Mouse (Mus musculus): Measurements from ENCODE around the gene Ntng2.
A peak's percentile ranks its signal among the peaks of the same experiment; 100 is the strongest.

The Ntng2 gene

GRCm38 (mm10) chr2:29252599-29253204, at the start of gene Ntng2:
Gene Ntng2 (minus strand): TSS chr2:29253005.
- peak; percentile 27 for DNase-seq (ENCODE audit: low spot score)

- no peak for DNase-seq (ENCODE audit: low spot score)
Observed at GRCm38 (mm10) chr2:29295557-29295956, 42.8 kb upstream of the Ntng2 start.

GRCm38 (mm10) chr2:29287651-29288050, 34.8 kb upstream of the Ntng2 start:
- no peak for DNase-seq (ENCODE audit: low spot score)

GRCm38 (mm10) chr2:29277703-29278121, 24.9 kb upstream of the Ntng2 start:
- DNase-seq (ENCODE audit: low spot score), result no peak

- no peak for DNase-seq (ENCODE audit: low spot score)
Observed at GRCm38 (mm10) chr2:29271803-29272518, 19.2 kb upstream of the Ntng2 start.

GRCm38 (mm10) chr2:29271098-29271497, 18.3 kb upstream of the Ntng2 start:
- DNase-seq (ENCODE audit: low spot score), result no peak

- DNase-seq (ENCODE audit: low spot score), result no peak
Observed at GRCm38 (mm10) chr2:29266810-29267209, 14.0 kb upstream of the Ntng2 start.

GRCm38 (mm10) chr2:29262436-29262915, 9.7 kb upstream of the Ntng2 start:
- DNase-seq (ENCODE audit: low spot score), result no peak

GRCm38 (mm10) chr2:29261126-29261525, 8.3 kb upstream of the Ntng2 start:
- no peak for DNase-seq (ENCODE audit: low spot score)

GRCm38 (mm10) chr2:29253205-29253865, 530 bp upstream of the Ntng2 start:
- peak; percentile 18 for DNase-seq (ENCODE audit: low spot score)

- DNase-seq (ENCODE audit: low spot score), result no peak
Observed at GRCm38 (mm10) chr2:29252059-29252598, 676 bp downstream of the Ntng2 start.

- DNase-seq (ENCODE audit: low spot score), result no peak
Observed at GRCm38 (mm10) chr2:29251095-29252058, 1.4 kb downstream of the Ntng2 start.

- DNase-seq (ENCODE audit: low spot score), result no peak
Observed at GRCm38 (mm10) chr2:29250263-29251094, 2.3 kb downstream of the Ntng2 start.

- no peak for DNase-seq (ENCODE audit: low spot score)
Observed at GRCm38 (mm10) chr2:29249852-29250251, 3.0 kb downstream of the Ntng2 start.

- no peak for DNase-seq (ENCODE audit: low spot score)
Observed at GRCm38 (mm10) chr2:29248551-29248950, 4.3 kb downstream of the Ntng2 start.

GRCm38 (mm10) chr2:29247386-29247785, 5.4 kb downstream of the Ntng2 start:
- DNase-seq (ENCODE audit: low spot score), result no peak

- no peak for DNase-seq (ENCODE audit: low spot score)
Observed at GRCm38 (mm10) chr2:29246891-29247290, 5.9 kb downstream of the Ntng2 start.

GRCm38 (mm10) chr2:29246275-29246674, 6.5 kb downstream of the Ntng2 start:
- DNase-seq (ENCODE audit: low spot score), result no peak

GRCm38 (mm10) chr2:29245341-29245779, 7.4 kb downstream of the Ntng2 start:
- no peak for DNase-seq (ENCODE audit: low spot score)

GRCm38 (mm10) chr2:29239329-29239728, 13.5 kb downstream of the Ntng2 start:
- no peak for DNase-seq (ENCODE audit: low spot score)

GRCm38 (mm10) chr2:29237623-29238022, 15.2 kb downstream of the Ntng2 start:
- DNase-seq (ENCODE audit: low spot score), result no peak

Data from ovary, adult 18-20 months (tissue).